Mouse (Mus musculus): ENCODE measurements around the gene Zpbp2. TPM values are rescaled to one million over a fixed set of nuclear protein-coding genes. Genes with fewer than 3 reads are reported as not detected.
A peak's percentile ranks its signal among the peaks of the same experiment; 100 is the strongest.
"Not testable (repeated sequence)": the region's sequence is repeated elsewhere in the genome, so short reads cannot be mapped to it uniquely, and the experiment has no call there.

Zpbp2 gene
- polyA plus RNA-seq, 1 experiment from 2014 or later = 0.13 TPM

GRCm38 (mm10) chr11:98597991-98598390 lies 47.1 kb downstream of the Zpbp2 start, which contains the start of gene Lrrc3c:
TSS of gene Lrrc3c (plus strand) at chr11:98598291.
- Histone ChIP-seq H3K27ac (replicated peaks) (no peak within 1 kb of the TSS), H3K4me3 (no peak within 1 kb of the TSS), H3K27me3 (peaks cover 13% of the 10 kb centered on the region), H3K36me3 (no peaks in the 10 kb centered on the region), H3K4me2 (peak within 1 kb of the TSS; percentile 17; the same call in 1 of the 2 replicates), H3K9me3 (no peaks in the 10 kb centered on the region), H3K4me1 (replicated peaks) (peaks cover 8% of the 10 kb centered on the region; the same call in 1 of the 2 replicates), H3K9ac (no peak within 1 kb of the TSS)
- no peak for ATAC-seq (ENCODE audit: low FRiP score, low read depth)
- 85% methylated on average over 8 of the region's 8 CpGs for WGBS

- H3K9me3 ChIP-seq = no peaks in the 10 kb centered on the region
- H3K4me3 ChIP-seq = no peak overlapping the region
- H3K4me2 ChIP-seq = peak overlapping the region; percentile 17; the same call in 1 of the 2 replicates
- H3K27ac ChIP-seq (replicated peaks) = no peak overlapping the region
- H3K9ac ChIP-seq = no peak overlapping the region
- 57% methylated on average over 18 of the region's 18 CpGs for WGBS
- peaks cover 13% of the 10 kb centered on the region for H3K27me3 ChIP-seq
- no peak for ATAC-seq (ENCODE audit: low FRiP score, low read depth)
- no peaks in the 10 kb centered on the region for H3K36me3 ChIP-seq
- H3K4me1 ChIP-seq (replicated peaks) = peaks cover 8% of the 10 kb centered on the region; the same call in 1 of the 2 replicates
Observed at GRCm38 (mm10) chr11:98598851-98599290, 48.0 kb downstream of the Zpbp2 start.

- WGBS = 39% methylated on average over 18 of the region's 18 CpGs
- H3K36me3 ChIP-seq = no peaks in the 10 kb centered on the region
- peaks cover 13% of the 10 kb centered on the region for H3K27me3 ChIP-seq
- H3K4me2 ChIP-seq = 0 out of 2 replicates have a peak overlapping the region, but pooled peaks have one; percentile 17
- no peak overlapping the region for H3K9ac ChIP-seq
- peak; percentile 30; the same call in 1 of the 2 replicates for ATAC-seq (ENCODE audit: low FRiP score, low read depth)
- H3K9me3 ChIP-seq = no peaks in the 10 kb centered on the region
- H3K4me3 ChIP-seq = no peak overlapping the region
- no peak overlapping the region for H3K27ac ChIP-seq (replicated peaks)
- peaks cover 8% of the 10 kb centered on the region; the same call in 1 of the 2 replicates for H3K4me1 ChIP-seq (replicated peaks)
Observed at GRCm38 (mm10) chr11:98599291-98599690, 48.4 kb downstream of the Zpbp2 start.

GRCm38 (mm10) chr11:98602090-98602690 lies 51.3 kb downstream of the Zpbp2 start:
- Histone ChIP-seq H3K4me3 (peak overlapping the region; percentile 28), H3K9ac (no peak overlapping the region)

GRCm38 (mm10) chr11:98603953-98604352 lies 53.1 kb downstream of the Zpbp2 start:
- no peak overlapping the region for H3K9ac ChIP-seq
- H3K4me3 ChIP-seq = no peak overlapping the region
- no peak overlapping the region for H3K4me2 ChIP-seq
- 85% methylated on average over 2 of the region's 2 CpGs for WGBS
- peaks cover 8% of the 10 kb centered on the region; the same call in 1 of the 2 replicates for H3K4me1 ChIP-seq (replicated peaks)
- H3K9me3 ChIP-seq = no peaks in the 10 kb centered on the region
- H3K27me3 ChIP-seq = peaks cover 10% of the 10 kb centered on the region
- no peak for ATAC-seq (ENCODE audit: low FRiP score, low read depth)
- H3K36me3 ChIP-seq = no peaks in the 10 kb centered on the region
- no peak overlapping the region for H3K27ac ChIP-seq (replicated peaks)

More at GRCm38 (mm10) chr11:98602090-98602690, 51.3 kb downstream of the Zpbp2 start:
- H3K4me2 ChIP-seq = peak overlapping the region; percentile 56
- H3K4me1 ChIP-seq (replicated peaks) = peaks cover 8% of the 10 kb centered on the region; the same call in 1 of the 2 replicates
- WGBS = under 1% methylated on average over 20 of the region's 20 CpGs
- no peaks in the 10 kb centered on the region for H3K9me3 ChIP-seq
- H3K27me3 ChIP-seq = peaks cover 13% of the 10 kb centered on the region
- H3K27ac ChIP-seq (replicated peaks) = no peak overlapping the region
- H3K36me3 ChIP-seq = no peaks in the 10 kb centered on the region
- no peak for ATAC-seq (ENCODE audit: low FRiP score, low read depth)

GRCm38 (mm10) chr11:98604911-98605310 lies 54.0 kb downstream of the Zpbp2 start:
- ATAC-seq (ENCODE audit: low FRiP score, low read depth); H3K4me3 ChIP-seq; H3K36me3 ChIP-seq; H3K9ac ChIP-seq; H3K27me3 ChIP-seq; H3K27ac ChIP-seq (replicated peaks); H3K4me2 ChIP-seq; H3K9me3 ChIP-seq; H3K4me1 ChIP-seq (replicated peaks): not testable (repeated sequence)
- WGBS = 72% methylated on average over 6 of the region's 6 CpGs

- Histone ChIP-seq H3K27ac (replicated peaks) (no peak overlapping the region), H3K4me3 (no peak overlapping the region), H3K4me1 (replicated peaks) (peaks cover 8% of the 10 kb centered on the region; the same call in 1 of the 2 replicates), H3K4me2 (no peak overlapping the region), H3K36me3 (no peaks in the 10 kb centered on the region), H3K9ac (no peak overlapping the region), H3K9me3 (no peaks in the 10 kb centered on the region), H3K27me3 (peaks cover 3% of the 10 kb centered on the region; the same call in 1 of the 2 replicates)
- WGBS = 12% methylated on average over 3 of the region's 3 CpGs
- no peak for ATAC-seq (ENCODE audit: low FRiP score, low read depth)
Observed at GRCm38 (mm10) chr11:98606763-98607162, 55.9 kb downstream of the Zpbp2 start.

Other genes with a start within 250 kb of the Zpbp2 start
- 20.9 and 28.6 TPM in 2 replicates for gene Neurod2, start 221.4 kb upstream of the Zpbp2 start, polyA plus RNA-seq (2015; fragmentation: Nextera tagmentation; extraction: Ambion mirVana)
- gene Ppp1r1b, start 202.7 kb upstream of the Zpbp2 start, polyA plus RNA-seq (2015; fragmentation: Nextera tagmentation; extraction: Ambion mirVana) = 6.1 and 6.9 TPM in 2 replicates
- gene Stard3, start 192.7 kb upstream of the Zpbp2 start, polyA plus RNA-seq (2015; fragmentation: Nextera tagmentation; extraction: Ambion mirVana) = 36.5 and 40.3 TPM in 2 replicates
- gene Tcap, start 167.3 kb upstream of the Zpbp2 start, polyA plus RNA-seq (2015; fragmentation: Nextera tagmentation; extraction: Ambion mirVana) = 0.39 TPM in 1 of 2 replicates, not detected in the other
- 3.7 and 4.0 TPM in 2 replicates for gene Pnmt, start 164.6 kb upstream of the Zpbp2 start, polyA plus RNA-seq (2015; fragmentation: Nextera tagmentation; extraction: Ambion mirVana)
- gene Pgap3, start 150.6 kb upstream of the Zpbp2 start, polyA plus RNA-seq (2015; fragmentation: Nextera tagmentation; extraction: Ambion mirVana) = 7.4 and 9.6 TPM in 2 replicates
- 8.9 and 9.0 TPM in 2 replicates for gene Erbb2, start 138.6 kb upstream of the Zpbp2 start, polyA plus RNA-seq (2015; fragmentation: Nextera tagmentation; extraction: Ambion mirVana)
- gene Mien1, start 112.1 kb upstream of the Zpbp2 start, polyA plus RNA-seq (2015; fragmentation: Nextera tagmentation; extraction: Ambion mirVana) = 246 and 250 TPM in 2 replicates
- gene Grb7, start 104.7 kb upstream of the Zpbp2 start, polyA plus RNA-seq (2015; fragmentation: Nextera tagmentation; extraction: Ambion mirVana) = 1.1 and 1.3 TPM in 2 replicates
- 0.29 TPM in 1 of 2 replicates, not detected in the other for gene Ikzf3, start 5.1 kb upstream of the Zpbp2 start, polyA plus RNA-seq (2015; fragmentation: Nextera tagmentation; extraction: Ambion mirVana)
- 103 and 108 TPM in 2 replicates for gene Ormdl3, start 36.3 kb downstream of the Zpbp2 start, polyA plus RNA-seq (2015; fragmentation: Nextera tagmentation; extraction: Ambion mirVana)
- not detected in 2 replicates for gene Lrrc3c, start 47.2 kb downstream of the Zpbp2 start, polyA plus RNA-seq (2015; fragmentation: Nextera tagmentation; extraction: Ambion mirVana)
- gene Gm12355, start 74.6 kb downstream of the Zpbp2 start, polyA plus RNA-seq (2015; fragmentation: Nextera tagmentation; extraction: Ambion mirVana) = 0.48 and 0.54 TPM in 2 replicates
- gene Gsdma3, start 75.3 kb downstream of the Zpbp2 start, polyA plus RNA-seq (2015; fragmentation: Nextera tagmentation; extraction: Ambion mirVana) = not detected in 2 replicates
- gene Gsdma2, start 95.7 kb downstream of the Zpbp2 start, polyA plus RNA-seq (2015; fragmentation: Nextera tagmentation; extraction: Ambion mirVana) = not detected in 2 replicates
- gene Gsdma, start 113.3 kb downstream of the Zpbp2 start, polyA plus RNA-seq (2015; fragmentation: Nextera tagmentation; extraction: Ambion mirVana) = 0.09 TPM in 1 of 2 replicates, not detected in the other
- gene Psmd3, start 131.5 kb downstream of the Zpbp2 start, polyA plus RNA-seq (2015; fragmentation: Nextera tagmentation; extraction: Ambion mirVana) = 193 and 204 TPM in 2 replicates
- gene Csf3, start 150.2 kb downstream of the Zpbp2 start, polyA plus RNA-seq (2015; fragmentation: Nextera tagmentation; extraction: Ambion mirVana) = not detected in 2 replicates
- 67.0 and 70.3 TPM in 2 replicates for gene Med24, start 178.3 kb downstream of the Zpbp2 start, polyA plus RNA-seq (2015; fragmentation: Nextera tagmentation; extraction: Ambion mirVana)
- 136 and 138 TPM in 2 replicates for gene Thra, start 189.5 kb downstream of the Zpbp2 start, polyA plus RNA-seq (2015; fragmentation: Nextera tagmentation; extraction: Ambion mirVana)
- 3.9 and 4.3 TPM in 2 replicates for gene Nr1d1, start 224.2 kb downstream of the Zpbp2 start, polyA plus RNA-seq (2015; fragmentation: Nextera tagmentation; extraction: Ambion mirVana)
- gene Msl1, start 244.4 kb downstream of the Zpbp2 start, polyA plus RNA-seq (2015; fragmentation: Nextera tagmentation; extraction: Ambion mirVana) = 31.7 and 33.1 TPM in 2 replicates

All from hindbrain, embryonic 15.5 days (tissue).